Mouse (Mus musculus): Measurements from ENCODE around the gene Csf3. TPM values are rescaled to one million over a fixed set of nuclear protein-coding genes. Genes with fewer than 3 reads are reported as not detected.
A peak's percentile ranks its signal among the peaks of the same experiment; 100 is the strongest.

The Csf3 gene
- polyA plus RNA-seq, 1 experiment from 2014 or later, result not detected

DNA sequence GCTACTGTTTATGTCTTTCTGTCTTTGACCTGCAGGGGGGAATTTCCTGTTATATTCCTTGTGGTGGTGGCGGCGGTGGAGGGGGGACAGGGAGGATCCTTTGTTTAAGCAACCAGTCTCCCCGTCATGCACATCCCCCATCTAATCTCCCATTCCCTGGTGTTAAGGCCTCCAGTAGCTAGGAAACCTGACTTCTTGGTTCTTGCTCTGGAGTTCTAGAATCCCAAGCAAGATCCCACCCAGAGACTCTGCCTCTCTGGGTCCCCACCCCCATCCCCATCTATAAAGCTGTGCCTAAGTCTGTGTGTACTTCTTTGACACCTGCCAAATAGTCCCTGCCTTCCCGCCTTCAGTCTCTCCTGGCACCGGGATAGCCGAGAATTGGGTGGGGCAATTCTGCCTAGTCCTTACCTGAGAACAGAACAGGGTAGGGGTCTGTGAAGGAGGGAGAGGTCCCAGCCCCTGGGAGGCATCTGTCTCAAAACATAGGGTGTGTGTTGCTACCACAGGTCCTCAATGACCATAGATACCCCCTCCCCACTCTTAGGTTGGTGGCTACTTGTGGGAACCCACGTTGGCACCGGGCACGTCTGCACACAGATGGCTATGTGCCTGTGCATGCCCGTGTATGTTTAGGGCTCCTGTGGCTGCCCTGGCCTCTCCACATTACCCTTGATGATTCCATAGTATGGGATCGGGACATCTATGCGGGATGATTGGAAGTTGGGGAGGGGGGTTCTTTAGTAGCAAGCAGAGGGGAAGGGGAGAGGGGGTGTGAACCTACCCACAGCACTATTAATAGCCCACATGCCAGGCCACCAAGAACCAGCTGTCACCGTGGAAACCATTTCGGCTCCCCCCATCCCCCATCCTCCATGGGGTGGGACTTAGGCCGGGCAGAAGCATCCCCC is 47.7 kb downstream of the Csf3 start:
- 23% methylated on average over 15 of the region's 15 CpGs for WGBS
- peaks cover 98% of the 10 kb centered on the region for H3K4me1 ChIP-seq (replicated peaks; ENCODE audit: control insufficient read depth, insufficient read depth, low read length)
- H3K9me3 ChIP-seq (ENCODE audit: control insufficient read depth, low read length), result no peaks in the 10 kb centered on the region
- H3K36me3 ChIP-seq (ENCODE audit: control insufficient read depth, insufficient read depth, low read length), result no peaks in the 10 kb centered on the region
- ATAC-seq (ENCODE audit: low read depth), result no peak
- peak overlapping the region; percentile 91 for H3K27ac ChIP-seq (ENCODE audit: low read length)
- no peaks in the 10 kb centered on the region for H3K27me3 ChIP-seq (ENCODE audit: control insufficient read depth, insufficient read depth, low read depth, low read length)
- peak overlapping the region; percentile 43 for H3K4me2 ChIP-seq (ENCODE audit: low read depth, low read length)
- H3K4me3 ChIP-seq (ENCODE audit: low read length), result no peak overlapping the region
- peak overlapping the region; percentile 57 for H3K9ac ChIP-seq (ENCODE audit: low read length)

DNA sequence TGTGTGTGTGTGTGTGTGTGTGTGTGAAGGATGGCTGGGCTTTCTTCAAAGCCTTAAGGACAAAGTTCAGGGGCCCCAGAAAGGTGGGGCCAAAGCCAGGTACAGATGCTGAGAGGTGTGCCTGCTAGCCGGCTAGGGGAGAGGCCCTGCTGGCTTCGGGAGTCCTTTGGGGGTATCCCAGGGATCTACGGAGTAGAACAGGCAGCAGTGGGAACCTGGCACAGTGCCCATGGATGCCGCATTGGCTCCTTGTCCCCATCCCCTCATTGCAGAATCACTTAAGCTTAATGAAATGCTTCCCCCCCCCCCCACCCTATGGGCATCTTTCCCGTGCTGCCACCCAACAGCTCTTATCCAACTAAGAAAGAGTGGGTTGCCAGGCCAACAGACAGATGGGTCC is 48.7 kb downstream of the Csf3 start:
- no peak for ATAC-seq (ENCODE audit: low read depth)
- Histone ChIP-seq H3K9me3 (ENCODE audit: control insufficient read depth, low read length) (no peaks in the 10 kb centered on the region), H3K4me3 (ENCODE audit: low read length) (no peak overlapping the region), H3K27me3 (ENCODE audit: control insufficient read depth, insufficient read depth, low read depth, low read length) (no peaks in the 10 kb centered on the region), H3K36me3 (ENCODE audit: control insufficient read depth, insufficient read depth, low read length) (no peaks in the 10 kb centered on the region), H3K4me1 (replicated peaks; ENCODE audit: control insufficient read depth, insufficient read depth, low read length) (peaks cover 97% of the 10 kb centered on the region), H3K27ac (ENCODE audit: low read length) (peak overlapping the region; percentile 96), H3K4me2 (ENCODE audit: low read depth, low read length) (peak overlapping the region; percentile 43; the same call in 1 of the 2 replicates), H3K9ac (ENCODE audit: low read length) (peak overlapping the region; percentile 57)
- WGBS, result 19% methylated on average over 5 of the region's 5 CpGs

DNA sequence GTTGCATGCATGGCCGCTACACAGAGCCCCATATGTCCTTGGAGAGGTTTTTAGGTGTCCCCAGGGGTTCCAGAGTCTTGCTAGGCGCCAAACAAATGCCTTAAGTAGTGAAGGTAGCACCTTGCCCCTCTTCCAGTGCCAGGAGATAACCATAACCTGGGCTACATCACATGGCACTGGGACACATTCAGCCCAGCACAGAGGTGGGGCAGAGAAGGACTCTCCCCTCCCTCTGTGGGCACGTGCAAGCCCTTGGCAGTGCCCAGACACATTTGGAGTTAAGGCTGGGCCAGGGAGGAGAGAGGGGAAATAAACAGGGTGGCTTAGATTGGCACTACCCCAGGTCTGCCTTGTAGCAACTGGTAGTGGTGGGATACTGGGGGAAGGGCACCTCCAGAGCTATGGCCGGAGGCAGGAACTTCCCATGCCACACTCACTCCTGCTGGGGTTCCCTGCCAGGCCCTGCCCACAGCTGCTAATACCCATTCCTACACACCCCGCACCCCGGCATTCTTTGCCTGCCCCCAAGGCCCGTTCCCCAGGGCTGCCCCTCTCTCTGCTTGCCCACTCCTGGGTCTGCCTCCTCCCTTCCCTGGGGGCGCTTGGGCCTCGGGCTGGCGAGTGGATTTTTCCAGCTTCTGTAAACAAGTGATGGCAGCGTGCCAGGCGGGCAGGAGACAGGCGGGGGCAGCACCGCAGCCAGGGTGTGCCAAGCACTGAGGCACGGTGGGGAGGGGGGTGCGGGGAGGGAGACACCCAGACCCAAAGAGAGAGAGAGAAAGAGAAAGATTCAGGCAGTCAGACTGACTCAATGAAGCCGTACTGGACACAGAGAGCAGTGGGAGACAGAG is 49.5 kb downstream of the Csf3 start:
- no peaks in the 10 kb centered on the region for H3K9me3 ChIP-seq (ENCODE audit: control insufficient read depth, low read length)
- H3K4me2 ChIP-seq (ENCODE audit: low read depth, low read length), result peak overlapping the region; percentile 49
- peak overlapping the region; percentile 59 for H3K9ac ChIP-seq (ENCODE audit: low read length)
- 16% methylated on average over 17 of the region's 17 CpGs for WGBS
- peak overlapping the region; percentile 96 for H3K27ac ChIP-seq (ENCODE audit: low read length)
- peak overlapping the region; percentile 22 for H3K4me3 ChIP-seq (ENCODE audit: low read length)
- ATAC-seq (ENCODE audit: low read depth), result peak; percentile 59
- no peaks in the 10 kb centered on the region for H3K27me3 ChIP-seq (ENCODE audit: control insufficient read depth, insufficient read depth, low read depth, low read length)
- H3K36me3 ChIP-seq (ENCODE audit: control insufficient read depth, insufficient read depth, low read length), result no peaks in the 10 kb centered on the region
- H3K4me1 ChIP-seq (replicated peaks; ENCODE audit: control insufficient read depth, insufficient read depth, low read length), result peaks cover 95% of the 10 kb centered on the region

GRCm38 (mm10) chr11:98751221-98751782 is 50.2 kb downstream of the Csf3 start:
- H3K9ac ChIP-seq (ENCODE audit: low read length), result peak overlapping the region; percentile 59
- no peaks in the 10 kb centered on the region for H3K9me3 ChIP-seq (ENCODE audit: control insufficient read depth, low read length)
- no peaks in the 10 kb centered on the region for H3K27me3 ChIP-seq (ENCODE audit: control insufficient read depth, insufficient read depth, low read depth, low read length)
- peak; percentile 44 for ATAC-seq (ENCODE audit: low read depth)
- H3K4me1 ChIP-seq (replicated peaks; ENCODE audit: control insufficient read depth, insufficient read depth, low read length), result peaks cover 87% of the 10 kb centered on the region
- no peak overlapping the region for H3K4me3 ChIP-seq (ENCODE audit: low read length)
- H3K36me3 ChIP-seq (ENCODE audit: control insufficient read depth, insufficient read depth, low read length), result peaks cover 3% of the 10 kb centered on the region; the same call in 1 of the 2 replicates
- peak overlapping the region; percentile 49 for H3K4me2 ChIP-seq (ENCODE audit: low read depth, low read length)
- WGBS, result 10% methylated on average over 6 of the region's 6 CpGs
- peak overlapping the region; percentile 96 for H3K27ac ChIP-seq (ENCODE audit: low read length)

- peaks cover 9% of the 10 kb centered on the region for H3K36me3 ChIP-seq (ENCODE audit: control insufficient read depth, insufficient read depth, low read length)
- no peaks in the 10 kb centered on the region for H3K27me3 ChIP-seq (ENCODE audit: control insufficient read depth, insufficient read depth, low read depth, low read length)
- no peak overlapping the region for H3K4me3 ChIP-seq (ENCODE audit: low read length)
- peaks cover 75% of the 10 kb centered on the region for H3K4me1 ChIP-seq (replicated peaks; ENCODE audit: control insufficient read depth, insufficient read depth, low read length)
- WGBS, result 76% methylated on average over 10 of the region's 10 CpGs
- peak overlapping the region; percentile 96 for H3K27ac ChIP-seq (ENCODE audit: low read length)
- no peaks in the 10 kb centered on the region for H3K9me3 ChIP-seq (ENCODE audit: control insufficient read depth, low read length)
- peak overlapping the region; percentile 39; the same call in 1 of the 2 replicates for H3K9ac ChIP-seq (ENCODE audit: low read length)
- no peak overlapping the region for H3K4me2 ChIP-seq (ENCODE audit: low read depth, low read length)
- no peak for ATAC-seq (ENCODE audit: low read depth)
Measured at GRCm38 (mm10) chr11:98752562-98753140, 51.6 kb downstream of the Csf3 start.

Other genes starting within 250 kb of the Csf3 start
- 0.33 and 1.1 TPM in 2 replicates for gene Ikzf3, start 155.2 kb upstream of the Csf3 start, polyA plus RNA-seq (2015; fragmentation: Nextera tagmentation; extraction: Ambion mirVana)
- 0.18 TPM in 1 of 2 replicates, not detected in the other for gene Zpbp2, start 150.2 kb upstream of the Csf3 start, polyA plus RNA-seq (2015; fragmentation: Nextera tagmentation; extraction: Ambion mirVana)
- 50.8 and 51.2 TPM in 2 replicates for gene Ormdl3, start 113.9 kb upstream of the Csf3 start, polyA plus RNA-seq (2015; fragmentation: Nextera tagmentation; extraction: Ambion mirVana)
- gene Lrrc3c, start 103.0 kb upstream of the Csf3 start, polyA plus RNA-seq (2015; fragmentation: Nextera tagmentation; extraction: Ambion mirVana), result not detected in 2 replicates
- 0.69 and 1.2 TPM in 2 replicates for gene Gm12355, start 75.6 kb upstream of the Csf3 start, polyA plus RNA-seq (2015; fragmentation: Nextera tagmentation; extraction: Ambion mirVana)
- gene Gsdma3, start 74.9 kb upstream of the Csf3 start, polyA plus RNA-seq (2015; fragmentation: Nextera tagmentation; extraction: Ambion mirVana), result not detected in 2 replicates
- gene Gsdma2, start 54.5 kb upstream of the Csf3 start, polyA plus RNA-seq (2015; fragmentation: Nextera tagmentation; extraction: Ambion mirVana), result not detected in 2 replicates
- gene Gsdma, start 36.9 kb upstream of the Csf3 start, polyA plus RNA-seq (2015; fragmentation: Nextera tagmentation; extraction: Ambion mirVana), result 0.09 TPM in 1 of 2 replicates, not detected in the other
- gene Psmd3, start 18.7 kb upstream of the Csf3 start, polyA plus RNA-seq (2015; fragmentation: Nextera tagmentation; extraction: Ambion mirVana), result 165 and 177 TPM in 2 replicates
- 56.6 and 57.8 TPM in 2 replicates for gene Med24, start 28.2 kb downstream of the Csf3 start, polyA plus RNA-seq (2015; fragmentation: Nextera tagmentation; extraction: Ambion mirVana)
- gene Thra, start 39.4 kb downstream of the Csf3 start, polyA plus RNA-seq (2015; fragmentation: Nextera tagmentation; extraction: Ambion mirVana), result 36.3 and 36.4 TPM in 2 replicates
- gene Nr1d1, start 74.1 kb downstream of the Csf3 start, polyA plus RNA-seq (2015; fragmentation: Nextera tagmentation; extraction: Ambion mirVana), result 1.4 and 1.6 TPM in 2 replicates
- 19.4 and 20.3 TPM in 2 replicates for gene Msl1, start 94.3 kb downstream of the Csf3 start, polyA plus RNA-seq (2015; fragmentation: Nextera tagmentation; extraction: Ambion mirVana)
- gene Casc3, start 103.6 kb downstream of the Csf3 start, polyA plus RNA-seq (2015; fragmentation: Nextera tagmentation; extraction: Ambion mirVana), result 33.2 and 36.6 TPM in 2 replicates
- gene Rapgefl1, start 135.5 kb downstream of the Csf3 start, polyA plus RNA-seq (2015; fragmentation: Nextera tagmentation; extraction: Ambion mirVana), result 1.3 and 1.4 TPM in 2 replicates
- gene Wipf2, start 162.4 kb downstream of the Csf3 start, polyA plus RNA-seq (2015; fragmentation: Nextera tagmentation; extraction: Ambion mirVana), result 4.6 and 4.8 TPM in 2 replicates
- 34.0 and 38.3 TPM in 2 replicates for gene Cdc6, start 206.5 kb downstream of the Csf3 start, polyA plus RNA-seq (2015; fragmentation: Nextera tagmentation; extraction: Ambion mirVana)
- gene Rara, start 226.6 kb downstream of the Csf3 start, polyA plus RNA-seq (2015; fragmentation: Nextera tagmentation; extraction: Ambion mirVana), result 35.4 and 37.2 TPM in 2 replicates

Data from lung, embryonic 16.5 days (tissue).